Mouse (Mus musculus) stomach, postnatal 0 days (tissue): ENCODE results near the gene Dip2b. TPM values are rescaled to one million over a fixed set of nuclear protein-coding genes. Genes with fewer than 3 reads are reported as not detected.
A peak's percentile ranks its signal among the peaks of the same experiment; 100 is the strongest.

Source experiments
- ATAC-seq: fragments of 200-750 bp; cut with Nextera tagmentation; 2 replicates; pipeline ENCODE4 v1.8.0; 2017; ENCODE audit not compliant: low FRiP score, low TSS enrichment
- DNase-seq: peaks from one replicate; pipeline ENCODE4 v3.0.0-alpha.2; 2016; ENCODE audit warnings: low spot score
- H3K27ac ChIP-seq: fragments of 300-500 bp; sonication (generic); replicated peaks from 2 replicates; pipeline ENCODE4 v1.5.1; 2014; ENCODE audit warnings: mild to moderate bottlenecking, control low read depth
- H3K27me3 ChIP-seq: fragments of 300-500 bp; sonication (generic); 2 replicates; pipeline ENCODE4 v1.6.1; 2014; ENCODE audit warnings: low read length; ENCODE audit not compliant: control insufficient read depth, insufficient read depth
- H3K36me3 ChIP-seq: fragments of 300-500 bp; sonication (generic); 2 replicates; pipeline ENCODE4 v1.6.1; 2014; ENCODE audit warnings: low read length, mixed read lengths; ENCODE audit not compliant: control insufficient read depth, insufficient read depth
- H3K4me1 ChIP-seq: fragments of 300-500 bp; sonication (generic); replicated peaks from 2 replicates; pipeline ENCODE4 v1.6.1; 2014; ENCODE audit warnings: antibody characterized with exemption; ENCODE audit not compliant: control insufficient read depth, insufficient read depth
- H3K4me2 ChIP-seq: fragments of 300-500 bp; sonication (generic); replicated peaks from 2 replicates; pipeline ENCODE4 v1.6.1; 2014; ENCODE audit warnings: low read depth, mild to moderate bottlenecking, control low read depth, moderate library complexity
- H3K4me3 ChIP-seq: fragments of 300-500 bp; sonication (generic); 2 replicates; pipeline ENCODE4 v1.5.1; 2014; ENCODE audit warnings: low read depth, low read length, control low read depth
- H3K9ac ChIP-seq: fragments of 300-500 bp; sonication (generic); 2 replicates; pipeline ENCODE4 v1.6.1; 2014; ENCODE audit warnings: mild to moderate bottlenecking, low read length, control low read depth, mixed read lengths
- H3K9me3 ChIP-seq: fragments of 300-500 bp; sonication (generic); 2 replicates; pipeline ENCODE4 v1.6.1; 2016; ENCODE audit warnings: low read length; ENCODE audit not compliant: control insufficient read depth
- CTCF ChIP-seq: IDR thresholded peaks from 2 replicates; pipeline ENCODE4 v1.5.1; 2016; ENCODE audit warnings: antibody characterized with exemption, low read depth, mild to moderate bottlenecking, moderate library complexity
- EP300 ChIP-seq: optimal IDR thresholded peaks from 2 replicates; pipeline ENCODE3; 2016; ENCODE audit warnings: antibody characterized with exemption
- WGBS: fragments of 180-500 bp; shearing (Covaris S2); extraction: QIAGEN DNeasy Blood & Tissue Kit; methylation state at CpG from one replicate; pipeline ENCODE4 v1.1.7; 2014; 5-methylcytosine and 5-hydroxymethylcytosine counted together
- polyA plus RNA-seq: library from polyadenylated mRNA; unstranded; fragments of >200 nt; fragmentation: Nextera tagmentation; extraction: Ambion mirVana; gene quantifications from 2 replicates; pipeline ENCODE4 v1.2.1, GENCODE M21; 2015

Gene Dip2b
- polyA plus RNA-seq, 1 experiment from 2014 or later = 5.2 TPM

- no peak for DNase-seq
- Histone ChIP-seq H3K27ac (no peak overlapping the region), H3K27me3 (no peaks in the 10 kb centered on the region), H3K9ac (no peak overlapping the region), H3K4me3 (no peak overlapping the region), H3K36me3 (no peaks in the 10 kb centered on the region; the same call in 1 of the 2 replicates), H3K4me2 (no peak overlapping the region), H3K9me3 (no peaks in the 10 kb centered on the region), H3K4me1 (no peaks in the 10 kb centered on the region)
- ATAC-seq = no peak
- WGBS = 70% methylated on average over 5 of the region's 5 CpGs
- TF ChIP-seq EP300 = no peak
- TF ChIP-seq CTCF = no peak
These were observed 101.2 kb downstream of the Dip2b start for GRCm38 (mm10) chr15:100139665-100140064.

GRCm38 (mm10) chr15:100140428-100140827 is 102.0 kb downstream of the Dip2b start:
- WGBS = 77% methylated on average over 4 of the region's 4 CpGs
- no peaks in the 10 kb centered on the region for H3K27me3 ChIP-seq
- no peak overlapping the region for H3K4me3 ChIP-seq
- no peak overlapping the region for H3K4me2 ChIP-seq
- H3K9ac ChIP-seq = no peak overlapping the region
- DNase-seq (no peak), ATAC-seq (no peak)
- H3K4me1 ChIP-seq = no peaks in the 10 kb centered on the region
- H3K9me3 ChIP-seq = no peaks in the 10 kb centered on the region
- H3K27ac ChIP-seq = no peak overlapping the region
- TF ChIP-seq EP300 (no peak), CTCF (no peak)
- no peaks in the 10 kb centered on the region; the same call in 1 of the 2 replicates for H3K36me3 ChIP-seq

- ATAC-seq (no peak), DNase-seq (no peak)
- Histone ChIP-seq H3K27me3 (no peaks in the 10 kb centered on the region), H3K4me3 (no peak overlapping the region), H3K9me3 (no peaks in the 10 kb centered on the region), H3K4me2 (no peak overlapping the region), H3K9ac (no peak overlapping the region), H3K27ac (0 out of 2 replicates have a peak overlapping the region, but pooled peaks have one; percentile 13), H3K4me1 (no peaks in the 10 kb centered on the region), H3K36me3 (no peaks in the 10 kb centered on the region; the same call in 1 of the 2 replicates)
- 78% methylated on average over 11 of the region's 11 CpGs for WGBS
- no peak for TF ChIP-seq EP300
- TF ChIP-seq CTCF = no peak
These were observed 104.8 kb downstream of the Dip2b start for GRCm38 (mm10) chr15:100143091-100143801.

GRCm38 (mm10) chr15:100144854-100145824 is 106.7 kb downstream of the Dip2b start:
- no peak overlapping the region for H3K4me3 ChIP-seq
- ATAC-seq = peak; percentile 75
- no peaks in the 10 kb centered on the region for H3K27me3 ChIP-seq
- no peaks in the 10 kb centered on the region for H3K4me1 ChIP-seq
- H3K36me3 ChIP-seq = no peaks in the 10 kb centered on the region; the same call in 1 of the 2 replicates
- TF ChIP-seq CTCF (peak; percentile 49), EP300 (no peak)
- H3K9ac ChIP-seq = no peak overlapping the region
- 59% methylated on average over 15 of the region's 15 CpGs for WGBS
- H3K4me2 ChIP-seq = no peak overlapping the region
- DNase-seq = peak; percentile 34
- no peaks in the 10 kb centered on the region for H3K9me3 ChIP-seq
- H3K27ac ChIP-seq = no peak overlapping the region

GRCm38 (mm10) chr15:100145917-100146316 is 107.5 kb downstream of the Dip2b start:
- no peaks in the 10 kb centered on the region for H3K27me3 ChIP-seq
- no peak overlapping the region for H3K4me2 ChIP-seq
- no peaks in the 10 kb centered on the region for H3K9me3 ChIP-seq
- no peak for ATAC-seq
- no peak for DNase-seq
- H3K9ac ChIP-seq = no peak overlapping the region
- 67% methylated on average over 3 of the region's 3 CpGs for WGBS
- H3K27ac ChIP-seq = no peak overlapping the region
- no peaks in the 10 kb centered on the region for H3K4me1 ChIP-seq
- TF ChIP-seq CTCF (no peak), EP300 (no peak)
- no peaks in the 10 kb centered on the region; the same call in 1 of the 2 replicates for H3K36me3 ChIP-seq
- H3K4me3 ChIP-seq = no peak overlapping the region

GRCm38 (mm10) chr15:100150593-100150992 is 112.1 kb downstream of the Dip2b start:
- no peak overlapping the region for H3K4me2 ChIP-seq
- H3K27me3 ChIP-seq = no peaks in the 10 kb centered on the region
- no peaks in the 10 kb centered on the region for H3K4me1 ChIP-seq
- DNase-seq = no peak
- TF ChIP-seq CTCF (no peak), EP300 (no peak)
- no peak overlapping the region for H3K9ac ChIP-seq
- H3K36me3 ChIP-seq = peaks cover 8% of the 10 kb centered on the region; the same call in 1 of the 2 replicates
- WGBS = 64% methylated on average over 4 of the region's 4 CpGs
- no peak overlapping the region for H3K4me3 ChIP-seq
- H3K9me3 ChIP-seq = no peaks in the 10 kb centered on the region
- ATAC-seq = no peak
- H3K27ac ChIP-seq = no peak overlapping the region
